Mouse (Mus musculus) lung, postnatal 36 days (tissue): ENCODE measurements around the gene Dcaf11.

Experiments
- DNase-seq: peaks from one replicate; pipeline ENCODE4 v3.0.0; 2022; ENCODE audit warnings: mixed read lengths

Dcaf11 gene

DNA sequence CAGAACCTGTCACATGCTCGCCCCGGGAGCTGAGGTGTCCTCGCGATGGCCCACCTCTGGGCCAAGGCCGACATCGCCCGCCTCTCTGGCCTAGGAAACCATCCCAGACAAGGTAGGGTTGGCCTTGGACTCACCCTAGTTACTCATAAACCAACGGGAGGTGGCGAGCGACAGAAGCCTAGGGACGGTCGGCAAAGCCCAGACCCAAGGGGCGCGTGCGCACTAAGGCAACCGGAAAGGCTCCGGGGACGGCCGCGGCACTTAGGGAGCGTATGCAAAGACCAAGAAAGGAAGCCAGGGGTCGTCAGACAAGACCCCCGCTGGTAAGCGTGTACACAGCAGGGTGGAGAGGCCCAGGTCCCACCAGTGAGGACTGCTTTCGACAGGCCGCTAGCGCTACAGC lies at the start of gene Dcaf11:
TSS of gene Dcaf11 (plus strand) at position 208 of the 403 bp plus-strand sequence.
- peak; percentile 95 for DNase-seq

DNA sequence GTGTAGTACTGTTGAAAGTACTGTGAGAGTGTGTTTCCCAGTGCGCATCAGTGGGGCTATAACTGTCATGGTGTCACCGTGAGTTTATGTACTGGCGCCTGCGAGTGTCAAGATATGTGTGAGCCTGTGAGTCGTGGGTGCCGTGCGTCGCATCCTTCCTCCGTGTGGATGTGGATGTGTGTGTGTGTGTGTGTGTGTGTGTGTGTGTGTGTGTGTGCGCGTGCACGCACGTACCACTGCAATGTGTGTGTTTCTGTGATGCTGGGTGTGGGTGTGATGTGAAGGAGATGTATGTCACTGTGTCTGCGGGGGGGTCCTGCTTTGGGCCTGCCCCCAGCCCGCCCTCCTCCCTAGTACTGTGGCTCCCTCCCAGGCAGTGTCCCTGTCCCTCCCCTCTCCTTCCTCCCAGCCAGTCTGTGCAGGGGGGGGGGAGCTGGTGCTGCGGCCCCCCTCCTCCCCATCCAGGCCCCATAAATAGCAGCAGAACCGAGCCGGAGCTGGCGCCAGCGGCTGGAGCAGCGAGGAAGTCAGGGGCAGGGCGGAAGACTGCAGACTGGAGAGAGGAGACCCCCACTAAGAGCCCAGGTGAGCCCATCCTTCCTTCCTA lies 49.6 kb upstream of the Dcaf11 start, which contains the start of gene Cpne6:
TSS of gene Cpne6 (plus strand) at position 321 of the 607 bp plus-strand sequence.
- DNase-seq = no peak

- DNase-seq = no peak
Measured at GRCm38 (mm10) chr14:55511037-55511436, 48.8 kb upstream of the Dcaf11 start.

- no peak for DNase-seq
Measured at GRCm38 (mm10) chr14:55513927-55514326, 45.9 kb upstream of the Dcaf11 start.

DNA sequence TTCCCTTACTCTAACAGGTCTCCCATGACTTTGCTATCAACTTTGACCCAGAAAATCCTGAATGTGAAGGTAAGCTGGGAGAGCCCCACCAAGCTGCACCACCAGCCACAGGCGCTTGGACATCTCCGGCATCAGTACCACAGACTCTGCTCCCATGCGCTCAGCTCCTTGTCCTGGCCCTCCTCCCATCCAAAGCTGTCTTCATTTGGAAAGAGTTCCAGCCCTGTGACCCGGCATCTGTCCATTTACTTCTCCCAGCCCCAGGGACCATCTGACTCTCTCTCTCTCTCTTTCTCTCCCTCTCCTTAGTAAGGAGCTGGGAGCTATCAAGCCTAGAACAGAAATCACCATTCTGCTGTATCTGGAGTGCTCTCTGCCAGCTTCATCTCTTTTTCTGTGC lies 44.0 kb upstream of the Dcaf11 start:
- DNase-seq = no peak

DNA sequence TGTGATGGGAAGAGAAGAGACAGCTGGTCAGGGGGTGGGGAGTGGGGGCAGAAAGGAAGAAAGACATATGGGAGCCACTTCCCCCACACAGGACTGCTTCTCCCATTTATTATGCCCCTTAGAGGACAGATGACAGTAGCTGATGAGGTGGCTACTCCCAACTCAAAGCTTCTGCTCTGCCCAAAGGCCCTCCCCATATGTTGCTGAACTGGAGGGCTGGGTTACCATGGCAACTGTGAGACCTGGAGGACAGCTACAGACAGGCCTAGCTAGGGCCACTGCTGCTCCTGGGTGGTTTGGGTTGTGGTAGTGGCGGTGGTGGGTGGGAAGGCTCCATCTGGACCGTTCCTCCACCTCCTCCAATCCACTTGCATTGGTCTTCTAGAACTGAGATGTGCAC lies 40.9 kb upstream of the Dcaf11 start:
- no peak for DNase-seq

- no peak for DNase-seq
Measured at GRCm38 (mm10) chr14:55519604-55520003, 40.2 kb upstream of the Dcaf11 start.

GRCm38 (mm10) chr14:55520451-55521361 lies 39.1 kb upstream of the Dcaf11 start:
- DNase-seq = peak; percentile 22

GRCm38 (mm10) chr14:55524062-55524461 lies 35.7 kb upstream of the Dcaf11 start:
- DNase-seq = no peak

DNA sequence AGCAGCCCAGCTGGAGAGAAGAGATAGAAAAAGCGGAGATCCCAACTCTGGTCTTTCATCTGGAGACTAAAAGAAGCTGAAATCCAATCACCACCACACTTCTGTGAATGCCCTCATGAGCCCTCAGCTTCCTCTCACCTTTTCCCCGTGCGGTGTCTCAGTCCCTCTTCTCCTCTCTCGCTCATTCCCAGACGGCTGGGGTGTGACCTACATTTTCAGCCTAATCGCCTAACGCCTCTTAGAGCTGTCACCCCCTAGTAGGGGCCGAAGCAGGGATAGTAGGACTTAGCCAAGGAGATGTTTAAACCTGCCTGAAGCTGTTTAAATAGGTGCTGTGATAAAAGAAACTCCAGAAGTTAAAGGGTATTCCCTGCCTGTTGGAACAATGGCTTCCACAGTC lies 35.0 kb upstream of the Dcaf11 start, which contains the start of gene Nrl:
TSS of gene Nrl (minus strand) at position 197 of the 400 bp plus-strand sequence.
- no peak for DNase-seq

DNA sequence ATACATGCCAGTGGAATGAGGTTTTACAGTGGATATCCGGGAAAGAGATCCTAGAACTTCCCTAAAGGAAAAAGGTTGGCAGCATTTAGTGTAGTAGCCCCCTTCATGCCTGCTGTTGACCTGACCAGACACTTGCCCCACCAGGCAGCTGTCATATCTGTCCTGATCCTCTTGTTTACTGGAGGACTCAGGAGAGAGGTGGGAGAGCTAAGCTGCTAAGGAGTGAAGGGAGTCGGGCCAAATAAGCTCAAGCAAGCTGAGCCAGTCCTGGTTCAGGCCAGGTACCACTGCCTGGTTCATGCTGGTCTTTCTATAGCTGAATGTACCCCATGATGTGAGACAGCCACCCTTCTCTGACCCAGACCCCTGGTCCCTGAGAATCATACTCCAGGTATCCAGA lies 33.1 kb upstream of the Dcaf11 start:
- DNase-seq = no peak

GRCm38 (mm10) chr14:55527940-55528339 lies 31.9 kb upstream of the Dcaf11 start:
- peak; percentile 68 for DNase-seq

- peak; percentile 59 for DNase-seq
Measured at GRCm38 (mm10) chr14:55536116-55536745, 23.6 kb upstream of the Dcaf11 start.

GRCm38 (mm10) chr14:55540067-55540786 lies 19.6 kb upstream of the Dcaf11 start, which contains the start of gene Pck2:
Pck2 (plus strand) TSS chr14:55540266.
- peak; percentile 97 for DNase-seq

DNA sequence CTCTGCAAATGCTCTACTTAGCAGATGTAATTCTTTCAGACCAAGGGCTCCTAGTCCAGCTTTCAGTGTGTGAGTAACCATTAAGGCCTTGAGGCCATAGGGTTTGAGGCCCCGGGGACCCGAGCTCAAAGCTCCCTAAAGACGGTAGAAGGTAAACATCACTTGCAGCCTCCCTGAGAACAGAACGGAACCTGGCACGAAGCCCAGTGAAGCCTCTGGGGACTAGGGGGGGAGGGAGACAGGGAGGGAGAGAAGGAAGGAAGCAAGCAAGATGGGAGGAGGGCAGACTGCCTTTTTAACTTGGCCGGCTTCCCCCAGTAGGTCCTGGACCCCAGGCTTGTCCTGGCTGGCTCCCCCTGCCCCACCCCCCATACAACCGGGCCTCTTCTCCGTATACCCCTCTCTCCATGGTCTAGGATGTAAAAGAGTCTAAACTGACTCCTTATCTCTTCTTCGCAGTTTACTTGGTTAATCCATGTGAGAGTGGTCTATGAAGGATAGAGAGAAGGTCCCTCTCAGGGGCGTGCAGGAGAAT lies 19.0 kb upstream of the Dcaf11 start:
- DNase-seq = peak; percentile 85

DNA sequence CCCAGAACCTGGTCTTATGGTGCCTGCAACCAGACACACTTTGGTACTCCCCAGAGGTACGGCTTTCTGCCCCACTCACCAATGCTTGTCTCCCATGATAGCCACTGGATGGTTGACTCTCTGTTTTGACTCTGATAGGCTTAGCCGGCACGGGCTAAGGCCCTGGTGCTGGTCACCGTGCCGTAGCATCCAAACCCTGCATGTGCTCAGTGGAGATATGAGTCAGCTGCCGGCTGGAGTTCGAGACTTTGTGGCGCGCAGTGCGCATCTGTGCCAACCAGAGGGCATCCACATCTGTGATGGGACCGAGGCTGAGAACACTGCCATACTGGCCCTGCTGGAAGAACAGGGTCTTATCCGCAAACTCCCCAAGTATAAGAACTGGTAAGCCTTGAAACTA lies 17.5 kb upstream of the Dcaf11 start:
- DNase-seq = no peak

DNA sequence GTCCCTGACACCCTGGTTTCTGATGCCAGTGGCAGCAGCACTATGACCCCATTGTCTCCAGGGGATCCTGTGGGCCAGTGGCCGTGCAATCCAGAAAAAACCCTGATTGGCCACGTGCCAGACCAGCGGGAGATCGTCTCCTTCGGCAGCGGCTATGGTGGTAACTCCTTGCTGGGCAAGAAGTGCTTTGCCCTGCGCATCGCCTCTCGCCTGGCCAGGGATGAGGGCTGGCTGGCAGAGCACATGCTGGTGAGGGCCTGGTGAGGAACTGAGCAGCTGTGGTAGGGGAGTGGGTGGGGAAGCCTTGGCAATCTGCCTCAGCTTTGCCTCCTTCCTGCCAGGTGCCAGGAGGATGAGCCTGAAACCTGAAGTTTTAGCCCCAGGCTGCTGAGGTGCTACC lies 15.5 kb upstream of the Dcaf11 start:
- DNase-seq = no peak

DNA sequence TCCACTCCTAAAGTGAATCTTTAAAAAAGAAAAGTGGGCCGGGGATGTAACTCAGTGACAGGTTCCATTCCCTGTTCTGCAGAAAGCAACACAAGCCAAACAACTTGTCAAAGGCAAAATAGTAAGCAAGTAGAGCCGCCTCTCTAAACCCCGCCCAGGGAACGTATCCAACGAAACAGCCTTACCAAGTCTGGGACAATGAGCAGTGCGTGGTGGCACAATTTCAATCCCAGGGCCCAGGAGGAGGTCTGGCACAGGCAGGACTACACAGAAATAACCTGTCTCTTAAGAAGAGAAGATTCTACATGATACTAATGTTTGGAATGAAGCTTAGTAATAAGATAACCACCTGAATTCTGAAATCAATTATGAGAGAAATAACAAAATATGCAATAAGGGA lies 9.6 kb upstream of the Dcaf11 start:
- no peak for DNase-seq

DNA sequence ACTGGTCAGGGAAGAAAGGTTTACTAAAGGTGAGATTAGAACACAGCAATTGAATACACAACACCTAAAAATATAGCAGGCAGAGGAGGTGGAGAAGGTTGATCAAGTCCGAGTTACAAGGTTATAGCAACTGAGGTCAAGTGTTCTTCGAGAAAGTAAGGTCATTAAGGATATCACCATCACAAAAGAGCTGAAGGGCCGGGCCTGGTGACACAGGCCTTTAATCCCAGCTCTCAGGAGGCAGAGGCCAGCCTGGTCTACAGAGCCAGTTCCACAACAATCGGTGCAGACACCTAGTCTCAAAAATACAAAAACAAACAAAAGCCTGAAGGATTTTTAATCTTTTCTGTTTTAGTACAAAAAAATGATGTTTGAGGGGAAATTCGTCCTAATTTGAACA lies 8.5 kb upstream of the Dcaf11 start:
- no peak for DNase-seq

DNA sequence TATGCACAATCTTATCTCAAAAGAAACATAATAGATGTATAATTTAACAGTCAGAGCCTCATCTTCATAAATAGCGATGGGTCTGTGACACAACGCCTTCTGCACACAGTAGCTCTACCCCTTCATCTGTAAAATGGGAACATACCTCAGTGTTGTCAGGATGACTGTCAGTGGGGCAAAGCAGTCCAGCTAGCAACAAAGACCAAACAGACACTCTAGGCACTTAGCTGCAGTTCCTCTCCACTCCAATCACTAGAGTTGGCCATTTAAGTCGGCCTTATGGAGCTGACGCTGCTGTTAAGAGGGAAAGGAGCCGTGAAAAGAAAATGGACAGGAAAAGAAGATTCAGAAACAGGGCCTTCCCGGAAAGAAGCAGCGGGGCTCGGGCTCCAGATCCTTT lies 8.0 kb upstream of the Dcaf11 start:
- no peak for DNase-seq

DNA sequence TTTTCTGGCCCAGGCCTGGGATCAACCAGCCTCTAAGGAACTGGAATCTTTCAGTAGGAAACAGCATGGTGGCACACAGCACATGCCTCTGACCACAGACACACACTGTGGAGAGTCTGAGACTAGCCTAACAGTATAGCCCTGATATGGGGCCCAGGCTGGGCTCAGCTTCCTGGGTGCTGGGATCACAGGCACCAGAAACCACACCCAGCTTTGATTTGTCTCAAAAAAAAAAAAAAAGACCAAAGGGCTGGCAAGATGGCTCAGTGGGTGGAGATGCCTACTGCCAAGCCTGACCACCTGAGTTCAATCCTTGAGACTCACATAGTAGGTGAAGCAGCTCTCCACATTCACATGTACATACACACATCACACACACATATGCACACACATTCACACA lies 5.2 kb upstream of the Dcaf11 start:
- no peak for DNase-seq

GRCm38 (mm10) chr14:55555788-55556187 lies 4.0 kb upstream of the Dcaf11 start:
- DNase-seq = no peak

DNA sequence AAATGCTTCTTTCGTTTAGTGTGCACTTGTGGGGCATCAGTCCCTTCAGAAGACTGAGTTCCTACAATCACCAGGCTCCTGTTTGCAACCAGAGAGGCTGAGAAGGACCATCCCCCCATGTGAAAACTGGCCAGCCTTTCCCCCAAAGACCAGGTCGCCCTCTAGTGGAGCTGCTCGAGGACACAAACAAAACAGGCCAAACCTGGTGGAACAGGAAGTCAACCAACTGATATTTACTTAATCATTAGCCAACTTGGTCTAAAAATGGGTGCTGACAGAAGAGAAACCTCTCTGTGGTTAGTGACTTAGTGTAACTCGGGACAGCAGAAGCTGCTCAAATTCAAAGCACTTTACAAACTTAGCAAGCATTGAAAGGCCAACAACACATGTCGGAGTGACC lies 2.8 kb upstream of the Dcaf11 start:
- peak; percentile 94 for DNase-seq
